Mouse (Mus musculus) lung, embryonic 15.5 days (tissue): ENCODE data around the gene Popdc2. TPM values are rescaled to one million over a fixed set of nuclear protein-coding genes. Genes with fewer than 3 reads are reported as not detected.

Experiments
- ATAC-seq: fragments of 200-750 bp; cut with Nextera tagmentation; 2 replicates; pipeline ENCODE4 v1.8.0; 2017; ENCODE audit warnings: moderate number of reproducible peaks, borderline replicate concordance; ENCODE audit not compliant: low FRiP score, low TSS enrichment; ENCODE audit errors: extremely low read depth
- H3K27ac ChIP-seq: fragments of 300-500 bp; sonication (generic); 2 replicates; pipeline ENCODE4 v1.5.1; 2015; ENCODE audit warnings: moderate library complexity, mild to moderate bottlenecking, inconsistent platforms
- H3K27me3 ChIP-seq: fragments of 300-500 bp; sonication (generic); 2 replicates; pipeline ENCODE4 v1.6.1; 2015; ENCODE audit warnings: inconsistent platforms
- H3K36me3 ChIP-seq: fragments of 300-500 bp; sonication (generic); 2 replicates; pipeline ENCODE4 v1.6.1; 2015; ENCODE audit warnings: inconsistent platforms
- H3K4me1 ChIP-seq: fragments of 300-500 bp; sonication (generic); 2 replicates; pipeline ENCODE4 v1.6.1; 2015; ENCODE audit warnings: inconsistent platforms
- H3K4me2 ChIP-seq: fragments of 300-500 bp; sonication (generic); 2 replicates; pipeline ENCODE4 v1.6.1; 2015; ENCODE audit warnings: inconsistent platforms, mild to moderate bottlenecking, moderate library complexity
- H3K4me3 ChIP-seq: fragments of 300-500 bp; sonication (generic); 2 replicates; pipeline ENCODE4 v1.5.1; 2015; ENCODE audit warnings: mild to moderate bottlenecking, inconsistent platforms
- H3K9ac ChIP-seq: fragments of 300-500 bp; sonication (generic); 2 replicates; pipeline ENCODE4 v1.6.1; 2015; ENCODE audit warnings: inconsistent platforms
- H3K9me3 ChIP-seq: fragments of 300-500 bp; sonication (generic); 2 replicates; pipeline ENCODE4 v1.6.1; 2016; ENCODE audit warnings: inconsistent platforms
- WGBS: fragments of 180-500 bp; shearing (Covaris S2); methylation state at CpG from one replicate; pipeline ENCODE4 v1.1.7; 2015; 5-methylcytosine and 5-hydroxymethylcytosine counted together
- polyA plus RNA-seq: library from polyadenylated mRNA; unstranded; fragments of >200 nt; fragmentation: Nextera tagmentation; extraction: Ambion mirVana; gene quantifications from 2 replicates; pipeline ENCODE4 v1.2.1, GENCODE M21; 2015

Gene Popdc2
- polyA plus RNA-seq, 1 experiment from 2014 or later = 10.8 TPM

DNA sequence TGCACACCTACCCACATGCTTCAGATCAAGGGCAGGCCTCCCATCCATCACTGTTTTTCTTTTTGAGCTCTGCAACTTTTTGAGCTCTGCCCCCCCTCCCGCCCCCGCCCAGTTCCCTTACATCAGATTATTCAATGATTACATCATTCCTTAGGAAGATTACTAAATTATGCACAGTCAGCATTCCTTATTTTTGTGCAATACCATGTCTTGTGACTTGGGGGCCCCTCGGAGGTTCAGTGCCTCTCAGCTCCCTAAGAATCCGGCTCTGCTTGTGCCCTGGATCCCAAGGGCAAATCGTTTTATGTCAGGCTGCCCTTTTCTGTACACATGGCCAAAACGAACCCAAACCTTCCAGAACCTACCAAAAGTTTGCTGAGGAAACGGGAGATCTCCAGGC is 52.9 kb downstream of the Popdc2 start:
- Histone ChIP-seq H3K4me1 (no peaks in the 10 kb centered on the region), H3K27ac (no peak overlapping the region)
- 70% methylated on average over 7 of the region's 7 CpGs for WGBS

DNA sequence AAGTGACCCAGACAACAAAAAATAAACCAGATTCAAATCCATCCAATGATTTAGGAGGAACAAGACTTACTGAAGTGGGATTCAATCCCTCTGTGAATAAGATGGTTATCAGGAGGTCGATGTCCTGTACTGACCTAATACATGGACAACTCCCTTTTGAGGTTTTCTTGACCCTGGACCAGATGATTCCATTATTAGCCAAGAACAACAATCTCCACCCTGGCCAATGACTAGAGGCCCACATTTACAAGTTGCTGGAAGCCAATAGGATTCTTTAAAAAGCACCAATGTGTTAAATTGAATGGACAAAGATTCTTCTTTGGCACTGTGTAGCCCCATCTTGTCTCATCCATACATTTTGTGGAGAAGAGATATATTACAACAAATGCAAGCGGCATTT is 63.4 kb downstream of the Popdc2 start:
- no peak for ATAC-seq
- H3K9ac ChIP-seq = no peak overlapping the region
- no peaks in the 10 kb centered on the region for H3K27me3 ChIP-seq
- no peak overlapping the region for H3K4me3 ChIP-seq
- WGBS = 76% methylated on average over 2 of the region's 2 CpGs
- H3K9me3 ChIP-seq = no peaks in the 10 kb centered on the region
- no peaks in the 10 kb centered on the region for H3K4me1 ChIP-seq
- no peak overlapping the region for H3K4me2 ChIP-seq
- H3K27ac ChIP-seq = no peak overlapping the region
- no peaks in the 10 kb centered on the region for H3K36me3 ChIP-seq

More for the DNA sequence above, 52.9 kb downstream of the Popdc2 start:
- ATAC-seq = no peak
- Histone ChIP-seq H3K9me3 (no peaks in the 10 kb centered on the region), H3K36me3 (no peaks in the 10 kb centered on the region), H3K9ac (no peak overlapping the region), H3K4me3 (no peak overlapping the region), H3K4me2 (no peak overlapping the region), H3K27me3 (no peaks in the 10 kb centered on the region)

DNA sequence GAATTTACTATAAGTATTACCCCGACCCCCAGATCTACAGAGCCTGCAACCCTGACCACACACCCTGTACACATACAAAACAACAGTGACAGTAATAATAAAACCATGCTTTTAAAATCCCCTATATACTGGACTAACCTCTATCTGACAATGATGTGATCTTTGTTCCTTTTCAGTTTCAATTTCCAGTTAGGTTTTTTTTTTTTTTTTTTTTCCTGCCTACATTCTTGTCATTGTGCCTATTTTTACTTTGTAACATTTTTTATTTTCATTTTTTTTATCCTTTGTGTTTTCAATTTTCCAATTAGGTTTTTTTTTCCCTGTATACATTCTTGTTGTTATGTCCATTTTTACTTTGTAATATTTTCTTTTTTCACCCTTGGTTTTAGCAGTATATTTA is 63.8 kb downstream of the Popdc2 start:
- WGBS = 82% methylated on average over 1 of the region's 1 CpGs
- no peaks in the 10 kb centered on the region for H3K4me1 ChIP-seq
- no peak overlapping the region for H3K4me2 ChIP-seq
- no peak for ATAC-seq
- H3K9ac ChIP-seq = no peak overlapping the region
- H3K27me3 ChIP-seq = no peaks in the 10 kb centered on the region
- H3K4me3 ChIP-seq = no peak overlapping the region
- H3K27ac ChIP-seq = no peak overlapping the region
- no peaks in the 10 kb centered on the region for H3K36me3 ChIP-seq
- no peaks in the 10 kb centered on the region for H3K9me3 ChIP-seq

Other genes starting within 250 kb of the Popdc2 start
- gene Nr1i2, start 67.4 kb upstream of the Popdc2 start, polyA plus RNA-seq = 0.05 TPM in 1 of 2 replicates, not detected in the other
- gene Maats1, start 20.1 kb upstream of the Popdc2 start, polyA plus RNA-seq = 0.65 and 0.69 TPM in 2 replicates
- gene Cox17, start 15.2 kb upstream of the Popdc2 start, polyA plus RNA-seq = 120 and 130 TPM in 2 replicates
- gene Gm21987, start 15.2 kb upstream of the Popdc2 start, polyA plus RNA-seq = not detected in 2 replicates
- 0.66 and 0.74 TPM in 2 replicates for gene Pla1a, start 70.9 kb downstream of the Popdc2 start, polyA plus RNA-seq
- 91.7 and 93.7 TPM in 2 replicates for gene Adprh, start 90.5 kb downstream of the Popdc2 start, polyA plus RNA-seq
- 0.29 and 0.39 TPM in 2 replicates for gene Cd80, start 93.4 kb downstream of the Popdc2 start, polyA plus RNA-seq
- gene Timmdc1, start 160.5 kb downstream of the Popdc2 start, polyA plus RNA-seq = 23.4 and 23.5 TPM in 2 replicates
- 53.6 and 56.5 TPM in 2 replicates for gene Poglut1, start 188.0 kb downstream of the Popdc2 start, polyA plus RNA-seq
- 101 and 119 TPM in 2 replicates for gene Tmem39a, start 196.5 kb downstream of the Popdc2 start, polyA plus RNA-seq